Mouse (Mus musculus) frontal cortex, postnatal 10 days (tissue): ENCODE data around the gene Ssmem1.

ENCODE experiments used
- DNase-seq, 2 experiments: peaks; one replicate each; pipeline ENCODE4 v3.0.0; 2022; ENCODE audit warnings: low spot score in 2 of 2, mixed read lengths in 1 of 2

The Ssmem1 gene

DNA sequence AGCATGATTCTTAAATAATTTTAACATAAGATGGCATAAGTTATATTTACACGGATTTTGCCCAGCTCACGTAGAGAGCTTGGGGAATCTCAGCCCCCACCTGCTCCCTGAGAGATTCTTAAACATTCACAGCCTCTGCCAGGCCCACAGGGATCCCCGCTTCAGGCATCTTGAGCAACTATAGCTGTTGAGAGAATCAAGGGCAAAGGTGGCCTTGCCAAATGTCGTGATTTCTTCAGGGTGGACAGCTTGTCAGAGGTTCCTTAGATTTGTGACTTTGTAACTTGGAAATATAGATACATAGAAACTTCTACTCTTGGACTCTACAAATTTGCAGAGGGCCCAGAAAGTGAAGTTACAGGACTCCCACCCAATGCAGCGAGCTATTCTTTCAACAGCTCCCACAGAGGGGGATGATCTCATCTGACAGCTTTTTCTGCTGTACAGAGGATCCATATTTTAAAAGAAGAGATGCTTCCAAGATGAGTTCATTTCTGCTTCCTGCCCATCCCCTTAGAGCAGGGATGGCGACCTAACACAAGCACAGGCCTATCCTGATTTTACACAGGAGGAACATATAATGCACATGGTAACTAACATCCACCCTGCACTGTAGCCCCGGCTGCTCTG lies 43.8 kb downstream of the Ssmem1 start:
- no peak for DNase-seq

DNA sequence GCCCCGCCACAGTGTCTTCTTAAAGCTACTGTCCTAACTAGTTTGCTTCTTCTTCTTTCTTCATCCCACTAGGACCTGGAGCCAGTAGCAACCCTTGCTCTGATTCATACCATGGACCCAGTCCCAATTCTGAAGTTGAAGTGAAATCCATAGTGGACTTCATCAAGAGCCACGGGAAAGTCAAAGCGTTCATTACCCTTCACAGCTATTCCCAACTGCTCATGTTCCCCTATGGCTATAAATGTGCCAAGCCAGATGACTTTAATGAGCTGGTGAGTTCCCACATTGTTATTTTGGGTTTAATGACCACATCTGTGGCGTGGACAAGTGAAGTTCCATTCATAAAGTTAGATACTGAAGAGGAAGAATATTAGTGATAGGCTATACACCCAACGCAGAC lies 44.4 kb downstream of the Ssmem1 start:
- DNase-seq: no peak

DNA sequence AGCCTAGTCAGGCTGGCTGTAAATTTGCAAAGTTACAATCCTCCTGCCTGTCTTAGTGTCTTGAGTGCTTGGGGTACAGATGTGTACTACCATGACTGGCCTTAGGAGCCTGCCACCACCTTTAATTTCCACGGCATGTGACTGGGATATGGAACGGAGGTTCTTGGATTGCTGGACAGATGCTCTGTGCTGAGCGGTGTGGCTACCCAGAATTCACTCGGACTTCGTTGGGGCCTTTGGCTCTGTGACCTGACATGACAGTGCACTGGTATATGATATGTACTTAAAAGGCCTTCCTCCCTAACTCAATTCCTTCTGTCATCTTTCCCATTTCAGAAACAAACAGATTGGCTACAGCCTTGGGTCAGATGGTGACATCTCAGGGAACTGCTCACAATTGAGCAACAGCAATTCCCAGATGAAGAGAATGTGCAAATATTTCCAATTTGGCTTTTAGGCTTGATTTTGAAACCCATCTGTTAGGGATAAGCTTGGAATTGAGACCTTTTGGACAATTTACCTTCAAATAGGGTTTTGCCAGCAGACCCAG lies 45.0 kb downstream of the Ssmem1 start:
- DNase-seq: no peak

DNA sequence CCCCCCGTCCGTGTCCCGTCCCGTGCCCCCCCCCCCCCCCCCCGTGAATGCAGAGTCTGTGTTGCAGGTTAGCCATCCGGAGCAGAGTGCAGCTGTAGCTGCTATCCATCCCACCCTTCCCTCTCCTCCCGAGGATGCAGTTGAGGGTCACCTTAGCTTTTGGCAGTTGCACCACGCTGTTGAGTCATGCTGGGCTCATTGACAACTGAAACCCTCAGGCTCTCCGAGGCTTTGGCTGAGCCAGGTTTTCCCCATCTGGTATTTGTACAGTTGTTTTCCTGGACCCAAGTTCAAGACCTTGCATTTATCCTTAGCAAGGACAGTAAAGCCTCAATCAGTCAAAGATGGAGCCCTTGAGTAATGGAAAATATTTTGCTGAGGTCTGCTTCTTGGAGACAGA lies 46.4 kb downstream of the Ssmem1 start:
- no peak for DNase-seq

- DNase-seq: no peak
Measured at GRCm38 (mm10) chr6:30559726-30560125, 50.1 kb downstream of the Ssmem1 start.

GRCm38 (mm10) chr6:30562132-30562531 lies 52.5 kb downstream of the Ssmem1 start:
- DNase-seq: no peak

DNA sequence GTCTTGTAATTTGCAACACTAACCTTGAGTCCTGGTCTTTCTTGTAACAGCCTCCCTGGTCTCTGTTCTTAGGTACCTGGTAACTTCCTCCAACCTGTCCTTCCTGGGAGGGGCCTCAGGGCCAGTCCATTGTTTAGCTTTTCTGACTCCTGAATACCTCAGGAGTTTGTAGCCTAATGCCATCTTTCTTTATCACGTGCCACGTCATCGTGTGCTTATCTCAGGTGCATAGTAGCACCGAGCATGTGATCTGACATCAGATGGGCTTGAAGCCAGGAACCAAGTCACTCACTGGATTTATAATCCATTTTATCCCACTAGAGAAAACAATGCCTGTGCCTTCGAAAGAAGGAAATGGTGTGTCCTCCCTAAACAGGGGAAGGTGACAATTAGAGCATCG lies 53.9 kb downstream of the Ssmem1 start:
- DNase-seq: no peak

- no peak for DNase-seq
Measured at GRCm38 (mm10) chr6:30564051-30564450, 54.4 kb downstream of the Ssmem1 start.

GRCm38 (mm10) chr6:30568069-30568468 lies 58.4 kb downstream of the Ssmem1 start, which contains the start of gene Cpa4:
Gene Cpa4, plus strand, starts transcription at chr6:30568369.
- no peak for DNase-seq

DNA sequence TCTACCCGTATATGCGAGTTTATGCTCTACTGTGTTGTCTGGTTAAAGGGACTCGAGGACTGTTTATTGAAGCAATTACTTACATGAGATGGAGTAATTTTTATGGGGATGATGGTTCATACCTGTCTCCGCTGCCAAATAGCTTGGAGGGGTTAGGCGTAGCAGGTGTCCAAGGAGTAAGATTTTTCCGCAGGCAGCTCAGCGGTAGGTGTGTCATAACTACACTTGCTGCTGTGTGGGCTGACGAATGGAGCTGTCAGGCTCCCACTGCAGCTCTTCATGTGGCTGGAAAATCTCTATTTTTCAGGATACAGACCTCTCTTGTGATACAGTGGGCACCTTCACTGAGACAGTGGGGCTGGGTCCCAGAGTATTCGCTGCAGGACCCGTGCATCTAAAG lies 59.7 kb downstream of the Ssmem1 start:
- DNase-seq: no peak
